In genomic region chr8:64615459-64615858, GRCm38 (mm10) we compare ENCODE assay signal across 16 mouse cellular contexts.
DNase-seq lines count a peak whose midpoint lies in the region; ATAC-seq and TF ChIP-seq lines count a peak whose summit lies in the region.
"Had no signal": no experiment of that assay in that cellular context is flagged by ENCODE, and none has a peak within 500 bp of the region (broad histone marks: within the 10 kb centered on the region; RNA-seq: fewer than 3 reads in every experiment).

No protein-coding gene starts in this region.

- H3K4me2 ChIP-seq in intestine, embryonic 15.5 days (replicated peaks), result no peak overlapping the region
- H3K4me2 ChIP-seq: embryonic facial prominence, embryonic 15.5 days; forebrain, embryonic 13.5 days; heart, embryonic 11.5 days; hindbrain, embryonic 15.5 days; neural tube, embryonic 12.5 days had no signal

- no peak overlapping the region for H3K27ac ChIP-seq in intestine, embryonic 15.5 days
- H3K27ac ChIP-seq: embryonic facial prominence, embryonic 15.5 days; forebrain, embryonic 13.5 days; hindbrain, embryonic 15.5 days; neural tube, embryonic 12.5 days had no signal

- CTCF ChIA-PET in Patski (lab: Charles Lee), result interaction anchor here (0.8 to 1.6 kb wide), 6 partner anchors 19 to 326 kb away, joined by 3 to 5 read pairs (median 3); partner anchors contain the start of gene Cpe

- 59% methylated on average over 4 of the region's 4 CpGs for WGBS in intestine, embryonic 15.5 days

- H3K4me1 ChIP-seq in intestine, embryonic 15.5 days (replicated peaks), result no peaks in the 10 kb centered on the region
- H3K4me1 ChIP-seq: embryonic facial prominence, embryonic 15.5 days; neural tube, embryonic 12.5 days had no signal

- peak; percentile 85 for ATAC-seq in Patski
- peak; percentile 48 for ATAC-seq in intestine, embryonic 15.5 days
- ATAC-seq: forebrain, embryonic 13.5 days had no signal

- no peak overlapping the region for H3K9ac ChIP-seq in intestine, embryonic 15.5 days
- H3K9ac ChIP-seq: embryonic facial prominence, embryonic 15.5 days; forebrain, embryonic 13.5 days; hindbrain, embryonic 15.5 days; neural tube, embryonic 12.5 days had no signal

- no peaks in the 10 kb centered on the region for H3K9me3 ChIP-seq in intestine, embryonic 15.5 days
- H3K9me3 ChIP-seq: embryonic facial prominence, embryonic 15.5 days; forebrain, embryonic 13.5 days; hindbrain, embryonic 15.5 days; neural tube, embryonic 12.5 days had no signal

- in situ Hi-C loops in Patski (cut with MboI; ENCODE audit: low pct_unique_long_range_greater_than_20kb), result loop anchor here (5.0 kb wide), 4 partner anchors 77 to 327 kb away; partner anchors contain the start of genes Cpe and Msmo1

- no peak for TF ChIP-seq CTCF in Patski (IDR thresholded peaks at IDR 0.05)

- POLR2A ChIA-PET in Patski (lab: Charles Lee), result interaction anchor here (0.7 to 1.2 kb wide), 4 partner anchors 9 to 452 kb away, joined by 3 to 7 read pairs (median 4); no protein-coding TSS in a partner anchor

- peak; percentile 51 for DNase-seq in 3134 (ENCODE audit: extremely low read depth, insufficient read length, low spot score)
- DNase-seq in 3T3-L1 (ENCODE audit: low read depth, low spot score), result peak; percentile 87
- peak; percentile 66 for DNase-seq in Patski (ENCODE audit: low read depth, low spot score)
- DNase-seq in retina, postnatal 1 day, result no peak
- no peak for DNase-seq in lung, adult 18-20 months
- DNase-seq in ovary, postnatal 36 days (ENCODE audit: low spot score), result no peak
- DNase-seq: cerebellum, adult 8-10 months; gastrocnemius, postnatal 25 days; lung, postnatal 14 days; right cerebral cortex, postnatal 14 days had no signal

- H3K27me3 ChIP-seq in Patski, result no peaks in the 10 kb centered on the region
- no peaks in the 10 kb centered on the region for H3K27me3 ChIP-seq in intestine, embryonic 15.5 days (replicated peaks)
- H3K27me3 ChIP-seq: embryonic facial prominence, embryonic 15.5 days; forebrain, embryonic 13.5 days; hindbrain, embryonic 15.5 days; neural tube, embryonic 12.5 days had no signal

- H3K4me3 ChIP-seq in intestine, embryonic 15.5 days (replicated peaks), result no peak overlapping the region
- H3K4me3 ChIP-seq: embryonic facial prominence, embryonic 15.5 days; forebrain, embryonic 13.5 days; hindbrain, embryonic 15.5 days; neural tube, embryonic 12.5 days had no signal

- no peaks in the 10 kb centered on the region for H3K36me3 ChIP-seq in intestine, embryonic 15.5 days
- H3K36me3 ChIP-seq: embryonic facial prominence, embryonic 15.5 days had no signal

Comparison
In these comparisons a context has a peak if more than half of its experiments do, and no peak if none do; other contexts are left out.
1. DNase-seq: peak in 3134 (single experiment), 3T3-L1 (single experiment) and Patski (single experiment); none in retina, postnatal 1 day (single experiment), lung, adult 18-20 months (0 of 2) and ovary, postnatal 36 days (single experiment).